Mouse (Mus musculus): ENCODE measurements around the gene Rtn4ip1.

The Rtn4ip1 gene

GRCm38 (mm10) chr10:44002995-44003524 lies 101.5 kb downstream of the Rtn4ip1 start:
- DNase-seq (ENCODE audit: low read depth) = no peak

GRCm38 (mm10) chr10:44003551-44004151 lies 102.0 kb downstream of the Rtn4ip1 start:
- no peak for DNase-seq (ENCODE audit: low read depth)

GRCm38 (mm10) chr10:44004221-44004751 lies 102.7 kb downstream of the Rtn4ip1 start:
- no peak for DNase-seq (ENCODE audit: low read depth)

GRCm38 (mm10) chr10:44005677-44006641 lies 104.4 kb downstream of the Rtn4ip1 start:
- DNase-seq (ENCODE audit: low read depth) = peak; percentile 86

Data from NIH3T3 (cell line).